Mouse (Mus musculus): ENCODE measurements around the gene Rilp. TPM values are rescaled to one million over a fixed set of nuclear protein-coding genes. Genes with fewer than 3 reads are reported as not detected.

Gene Rilp
- polyA plus RNA-seq, 1 experiment = not detected

- under 1% methylated on average over 52 of the region's 52 CpGs for WGBS
- TF ChIP-seq CTCF (IDR thresholded peaks at IDR 0.05; ENCODE audit: insufficient read depth, low read depth, low read length) (no peak), POLR2A (IDR thresholded peaks at IDR 0.05; ENCODE audit: insufficient read depth, low read depth, low read length) (peak; percentile 44; the same call in 1 of the 2 replicates)
- peaks cover 2% of the 10 kb centered on the region for H3K4me1 ChIP-seq (ENCODE audit: control insufficient read depth, insufficient read depth, low read length)
- H3K27ac ChIP-seq (ENCODE audit: insufficient read depth, low read depth, low read length) = peak within 1 kb of the TSS; percentile 61
- peak within 1 kb of the TSS; percentile 75 for H3K4me3 ChIP-seq (ENCODE audit: insufficient read depth, low read depth, low read length)
These were observed 23.2 kb upstream of the Rilp start, which contains the start of gene Prpf8 for GRCm38 (mm10) chr11:75486601-75487285. Prpf8 (plus strand) TSS chr11:75486816.

DNA sequence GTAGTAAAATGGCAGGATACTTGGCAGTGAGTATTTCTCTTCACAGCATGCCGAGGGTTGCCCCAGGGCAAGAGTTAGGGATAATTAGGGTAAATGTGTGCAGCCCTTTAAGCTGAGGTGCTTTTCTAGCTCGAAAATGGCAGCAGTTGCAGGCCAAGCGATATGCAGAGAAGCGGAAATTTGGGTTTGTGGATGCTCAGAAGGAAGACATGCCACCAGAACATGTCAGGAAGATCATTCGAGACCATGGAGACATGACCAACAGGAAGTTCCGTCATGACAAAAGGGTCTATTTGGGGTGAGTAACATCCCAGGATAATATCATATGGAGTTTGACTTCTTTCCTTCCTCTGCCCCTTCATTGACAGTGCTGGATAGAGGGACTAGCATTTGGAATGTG is 22.4 kb upstream of the Rilp start:
- TF ChIP-seq POLR2A (IDR thresholded peaks at IDR 0.05; ENCODE audit: insufficient read depth, low read depth, low read length) (no peak), CTCF (IDR thresholded peaks at IDR 0.05; ENCODE audit: insufficient read depth, low read depth, low read length) (no peak)
- H3K27ac ChIP-seq (ENCODE audit: insufficient read depth, low read depth, low read length) = no peak overlapping the region
- peak overlapping the region; percentile 75 for H3K4me3 ChIP-seq (ENCODE audit: insufficient read depth, low read depth, low read length)
- peaks cover 2% of the 10 kb centered on the region for H3K4me1 ChIP-seq (ENCODE audit: control insufficient read depth, insufficient read depth, low read length)
- 28% methylated on average over 6 of the region's 6 CpGs for WGBS

DNA sequence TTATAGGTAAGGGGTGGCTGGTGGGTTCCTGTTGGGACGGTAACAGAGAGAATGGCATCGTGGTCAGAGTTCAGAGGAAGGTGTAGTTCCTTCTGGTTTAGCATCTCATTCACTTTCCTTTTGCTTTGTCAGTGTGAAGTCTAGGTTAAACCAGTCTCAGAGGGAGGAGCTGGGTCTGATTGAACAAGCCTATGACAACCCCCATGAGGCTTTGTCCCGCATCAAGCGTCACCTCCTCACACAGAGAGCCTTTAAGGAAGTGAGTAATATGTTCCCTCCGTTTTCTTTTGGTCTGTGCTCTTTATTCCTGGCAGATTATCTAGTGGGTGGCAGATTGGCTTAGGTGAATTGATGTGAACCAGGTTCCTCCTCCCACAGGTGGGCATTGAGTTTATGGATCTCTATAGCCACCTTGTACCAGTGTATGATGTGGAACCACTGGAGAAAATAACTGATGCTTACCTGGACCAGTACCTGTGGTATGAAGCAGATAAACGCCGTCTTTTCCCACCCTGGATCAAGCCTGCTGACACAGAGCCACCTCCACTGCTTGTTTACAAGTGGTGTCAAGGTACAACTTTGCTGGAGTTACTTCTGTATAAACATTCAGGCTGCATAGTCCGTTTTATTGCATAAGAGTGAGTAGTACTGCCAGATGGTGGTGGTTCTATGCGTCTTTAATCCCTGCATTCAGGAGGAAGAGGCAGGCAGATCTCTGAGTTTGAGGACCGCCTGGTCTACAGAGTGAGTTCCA is 15.4 kb upstream of the Rilp start:
- WGBS = 91% methylated on average over 10 of the region's 10 CpGs
- no peak overlapping the region for H3K4me3 ChIP-seq (ENCODE audit: insufficient read depth, low read depth, low read length)
- no peak overlapping the region for H3K27ac ChIP-seq (ENCODE audit: insufficient read depth, low read depth, low read length)
- TF ChIP-seq CTCF (IDR thresholded peaks at IDR 0.05; ENCODE audit: insufficient read depth, low read depth, low read length) (no peak), POLR2A (IDR thresholded peaks at IDR 0.05; ENCODE audit: insufficient read depth, low read depth, low read length) (no peak)
- no peaks in the 10 kb centered on the region for H3K4me1 ChIP-seq (ENCODE audit: control insufficient read depth, insufficient read depth, low read length)

DNA sequence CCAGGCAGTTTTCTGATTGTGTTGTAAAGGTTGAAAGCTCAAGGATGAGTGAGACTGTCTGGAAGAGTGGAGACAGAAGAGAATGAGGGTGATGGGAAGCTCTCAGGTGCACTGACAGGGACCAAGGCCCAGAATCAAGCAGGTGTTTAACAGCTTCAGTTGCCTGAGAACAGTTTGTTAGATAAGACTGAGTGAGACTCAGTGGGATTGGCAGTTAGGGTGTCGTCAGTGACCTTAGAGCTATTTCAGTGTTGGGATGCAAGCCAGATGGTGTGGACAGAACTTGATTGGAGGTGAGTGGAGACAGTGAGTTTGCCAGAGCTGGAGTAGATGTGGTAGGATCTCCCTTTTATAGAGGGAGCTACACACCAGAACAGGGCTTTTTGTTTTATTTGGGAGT is 11.8 kb upstream of the Rilp start:
- H3K27ac ChIP-seq (ENCODE audit: insufficient read depth, low read depth, low read length) = no peak overlapping the region
- no peak for TF ChIP-seq POLR2A (IDR thresholded peaks at IDR 0.05; ENCODE audit: insufficient read depth, low read depth, low read length)
- H3K4me3 ChIP-seq (ENCODE audit: insufficient read depth, low read depth, low read length) = no peak overlapping the region
- no peaks in the 10 kb centered on the region for H3K4me1 ChIP-seq (ENCODE audit: control insufficient read depth, insufficient read depth, low read length)
- 76% methylated on average over 1 of the region's 1 CpGs for WGBS

- H3K27ac ChIP-seq (ENCODE audit: insufficient read depth, low read depth, low read length) = no peak overlapping the region
- peaks cover 15% of the 10 kb centered on the region for H3K4me1 ChIP-seq (ENCODE audit: control insufficient read depth, insufficient read depth, low read length)
- H3K4me3 ChIP-seq (ENCODE audit: insufficient read depth, low read depth, low read length) = no peak overlapping the region
- no peak for TF ChIP-seq POLR2A (IDR thresholded peaks at IDR 0.05; ENCODE audit: insufficient read depth, low read depth, low read length)
- TF ChIP-seq CTCF (IDR thresholded peaks at IDR 0.05; ENCODE audit: insufficient read depth, low read depth, low read length) = no peak
- WGBS = 94% methylated on average over 4 of the region's 4 CpGs
These were observed 1.7 kb upstream of the Rilp start for GRCm38 (mm10) chr11:75508162-75508561.

DNA sequence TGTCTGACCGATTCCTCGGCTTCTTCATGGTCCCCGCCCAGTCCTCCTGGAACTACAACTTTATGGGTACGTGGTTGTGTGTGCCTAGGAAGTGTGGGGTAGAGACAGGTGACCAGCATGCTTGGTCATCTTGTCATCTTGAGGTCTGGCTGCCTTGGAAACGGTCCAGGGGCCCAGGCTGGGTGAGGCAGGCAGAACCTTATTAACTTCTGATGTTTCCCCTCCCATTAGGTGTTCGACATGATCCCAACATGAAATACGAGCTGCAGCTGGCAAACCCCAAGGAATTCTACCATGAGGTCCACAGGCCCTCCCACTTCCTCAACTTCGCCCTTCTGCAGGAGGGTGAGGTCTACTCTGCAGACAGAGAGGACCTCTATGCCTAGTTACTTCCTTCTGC is 990 bp upstream of the Rilp start:
- Histone ChIP-seq H3K27ac (ENCODE audit: insufficient read depth, low read depth, low read length) (no peak overlapping the region), H3K4me3 (ENCODE audit: insufficient read depth, low read depth, low read length) (no peak overlapping the region), H3K4me1 (ENCODE audit: control insufficient read depth, insufficient read depth, low read length) (peaks cover 15% of the 10 kb centered on the region)
- 83% methylated on average over 8 of the region's 8 CpGs for WGBS
- TF ChIP-seq CTCF (IDR thresholded peaks at IDR 0.05; ENCODE audit: insufficient read depth, low read depth, low read length) = no peak
- TF ChIP-seq POLR2A (IDR thresholded peaks at IDR 0.05; ENCODE audit: insufficient read depth, low read depth, low read length) = no peak

DNA sequence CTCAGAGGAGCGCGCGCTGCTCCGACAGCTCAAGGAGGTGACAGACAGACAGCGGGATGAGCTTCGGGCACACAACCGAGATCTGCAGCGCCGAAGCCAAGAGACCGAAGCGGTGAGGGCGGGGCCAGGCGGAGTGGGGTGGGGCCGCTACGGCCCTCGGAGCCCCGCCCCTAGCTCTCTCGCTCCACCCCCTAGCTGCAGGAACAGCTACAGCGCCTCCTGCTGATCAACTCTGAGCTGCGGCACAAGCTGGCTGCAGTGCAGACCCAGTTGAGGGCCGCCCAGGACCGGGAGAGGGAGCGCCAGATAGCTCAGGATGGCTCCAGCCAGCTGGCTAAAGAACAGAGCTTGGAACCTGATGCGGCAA is 716 bp downstream of the Rilp start:
- peak overlapping the region; percentile 74 for H3K4me3 ChIP-seq (ENCODE audit: insufficient read depth, low read depth, low read length)
- peak overlapping the region; percentile 54; the same call in 1 of the 2 replicates for H3K27ac ChIP-seq (ENCODE audit: insufficient read depth, low read depth, low read length)
- 1% methylated on average over 24 of the region's 24 CpGs for WGBS
- peaks cover 15% of the 10 kb centered on the region for H3K4me1 ChIP-seq (ENCODE audit: control insufficient read depth, insufficient read depth, low read length)
- TF ChIP-seq CTCF (IDR thresholded peaks at IDR 0.05; ENCODE audit: insufficient read depth, low read depth, low read length) = peak; percentile 92
- 0 out of 2 replicates have a peak, but pooled peaks have one; percentile 18 for TF ChIP-seq POLR2A (IDR thresholded peaks at IDR 0.05; ENCODE audit: insufficient read depth, low read depth, low read length)

DNA sequence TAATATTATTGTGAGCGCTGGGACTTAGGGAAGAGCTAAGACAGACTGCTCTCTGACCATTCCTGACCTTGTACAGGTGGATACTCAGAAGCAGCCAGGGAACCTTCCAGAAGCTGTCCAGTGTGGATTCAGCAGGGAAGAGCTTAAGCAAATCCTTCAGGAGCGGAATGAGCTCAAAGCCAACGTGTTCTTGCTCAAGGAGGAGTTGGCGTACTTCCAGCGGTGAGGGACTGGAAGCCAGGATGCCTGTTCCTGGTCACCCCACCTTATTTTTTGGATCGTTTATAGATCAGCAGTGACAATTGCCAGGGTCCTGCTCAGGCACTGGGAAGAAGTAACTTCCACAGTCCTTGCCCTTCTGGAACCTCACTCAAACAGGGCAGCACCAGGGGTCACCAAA is 1.3 kb downstream of the Rilp start:
- Histone ChIP-seq H3K27ac (ENCODE audit: insufficient read depth, low read depth, low read length) (no peak overlapping the region), H3K4me1 (ENCODE audit: control insufficient read depth, insufficient read depth, low read length) (peaks cover 15% of the 10 kb centered on the region), H3K4me3 (ENCODE audit: insufficient read depth, low read depth, low read length) (no peak overlapping the region)
- WGBS = 74% methylated on average over 6 of the region's 6 CpGs
- TF ChIP-seq POLR2A (IDR thresholded peaks at IDR 0.05; ENCODE audit: insufficient read depth, low read depth, low read length) = no peak
- TF ChIP-seq CTCF (IDR thresholded peaks at IDR 0.05; ENCODE audit: insufficient read depth, low read depth, low read length) = no peak

DNA sequence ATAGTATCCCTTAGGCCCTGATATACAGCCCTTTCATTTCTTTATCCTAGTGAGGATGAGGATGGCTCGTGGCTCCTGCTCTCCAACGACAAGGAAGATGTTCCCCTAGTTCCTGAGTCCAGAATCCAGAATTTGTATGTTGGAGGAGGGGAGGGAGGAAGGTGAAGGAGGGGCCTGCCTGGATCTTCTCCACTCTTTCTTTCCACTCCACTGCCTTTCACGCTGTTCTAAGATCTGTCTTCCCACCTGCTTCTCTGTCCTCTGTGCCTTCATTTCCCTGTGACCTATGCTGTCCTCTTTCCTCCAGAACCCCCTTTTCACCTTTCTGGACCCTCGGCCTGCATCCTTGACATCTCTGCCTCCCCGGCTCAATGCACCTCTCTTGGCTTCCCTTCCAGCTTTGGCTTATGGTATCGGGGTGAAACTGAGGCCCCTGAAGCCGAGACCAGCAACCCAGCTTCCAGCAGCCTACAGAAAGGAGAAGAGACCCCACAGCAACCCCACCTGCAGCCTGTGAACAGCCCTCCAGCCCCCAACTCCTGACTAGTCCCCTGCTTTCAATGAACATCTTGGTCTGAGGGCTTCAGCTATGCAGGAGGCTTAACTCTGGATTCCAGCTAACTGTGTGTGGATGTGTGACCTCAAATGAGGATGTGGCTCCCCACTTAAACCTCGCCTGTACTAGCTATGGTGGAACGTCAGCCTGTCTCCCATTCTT is 2.6 kb downstream of the Rilp start:
- no peak for TF ChIP-seq POLR2A (IDR thresholded peaks at IDR 0.05; ENCODE audit: insufficient read depth, low read depth, low read length)
- TF ChIP-seq CTCF (IDR thresholded peaks at IDR 0.05; ENCODE audit: insufficient read depth, low read depth, low read length) = no peak
- Histone ChIP-seq H3K4me1 (ENCODE audit: control insufficient read depth, insufficient read depth, low read length) (peaks cover 15% of the 10 kb centered on the region), H3K4me3 (ENCODE audit: insufficient read depth, low read depth, low read length) (no peak overlapping the region), H3K27ac (ENCODE audit: insufficient read depth, low read depth, low read length) (no peak overlapping the region)
- WGBS = 82% methylated on average over 9 of the region's 9 CpGs
